Mouse (Mus musculus): Measurements from ENCODE around the gene Paf1. TPM values are rescaled to one million over a fixed set of nuclear protein-coding genes. Genes with fewer than 3 reads are reported as not detected.
A peak's percentile ranks its signal among the peaks of the same experiment; 100 is the strongest.

Paf1 gene
- polyA plus RNA-seq, 1 experiment from 2014 or later, result 89.0 TPM

DNA sequence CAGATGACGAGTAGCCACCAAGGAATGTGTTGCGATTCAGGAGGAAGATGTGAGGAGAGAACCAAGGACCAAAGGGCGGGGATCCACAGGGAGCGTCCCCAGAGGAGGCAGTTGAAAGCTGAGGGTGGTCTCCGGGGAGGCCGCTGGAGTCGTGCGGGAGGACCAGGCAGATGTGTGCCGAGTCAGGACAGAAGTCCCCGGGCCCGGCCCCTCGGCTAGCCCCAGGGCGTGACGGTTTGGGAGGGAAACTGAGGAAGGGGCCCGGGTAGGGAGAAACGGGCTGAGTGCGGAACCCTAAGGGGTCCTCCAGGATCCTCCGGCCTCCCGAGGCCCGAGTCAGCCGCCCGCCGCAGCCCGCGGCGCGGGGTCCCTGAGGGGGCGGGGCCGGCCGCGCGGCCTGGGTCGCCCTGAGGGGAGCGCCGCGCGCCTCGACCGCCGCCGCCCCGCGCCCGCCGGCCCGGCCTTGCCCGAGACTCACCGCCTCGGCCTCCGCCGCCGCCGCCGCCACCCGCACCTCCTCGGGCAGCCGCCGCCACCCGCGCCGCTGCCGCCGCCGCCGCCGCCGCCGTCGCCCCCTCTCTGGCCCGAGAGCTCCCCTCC lies 43.0 kb downstream of the Paf1 start:
- Histone ChIP-seq H3K4me1 (peaks cover 35% of the 10 kb centered on the region), H3K27ac (replicated peaks) (peak overlapping the region; percentile 90), H3K36me3 (replicated peaks) (peaks cover 30% of the 10 kb centered on the region), H3K27me3 (replicated peaks; ENCODE audit: low read depth, poor library complexity, severe bottlenecking) (no peaks in the 10 kb centered on the region), H3K9me3 (no peaks in the 10 kb centered on the region), H3K4me3 (peak overlapping the region; percentile 93)
- WGBS, result 8% methylated on average over 66 of the region's 70 CpGs
- DNase-seq (ENCODE audit: low spot score), result no peak

- H3K36me3 ChIP-seq (replicated peaks), result peaks cover 23% of the 10 kb centered on the region
- H3K9me3 ChIP-seq, result no peaks in the 10 kb centered on the region
- H3K4me3 ChIP-seq, result peak overlapping the region; percentile 93
- DNase-seq (ENCODE audit: low spot score), result peak; percentile 100
- no peaks in the 10 kb centered on the region for H3K27me3 ChIP-seq (replicated peaks; ENCODE audit: low read depth, poor library complexity, severe bottlenecking)
- peak overlapping the region; percentile 90 for H3K27ac ChIP-seq (replicated peaks)
- H3K4me1 ChIP-seq, result peaks cover 35% of the 10 kb centered on the region
- under 1% methylated on average over 62 of the region's 64 CpGs for WGBS
These were observed 43.6 kb downstream of the Paf1 start for GRCm38 (mm10) chr7:28436271-28436904.

DNA sequence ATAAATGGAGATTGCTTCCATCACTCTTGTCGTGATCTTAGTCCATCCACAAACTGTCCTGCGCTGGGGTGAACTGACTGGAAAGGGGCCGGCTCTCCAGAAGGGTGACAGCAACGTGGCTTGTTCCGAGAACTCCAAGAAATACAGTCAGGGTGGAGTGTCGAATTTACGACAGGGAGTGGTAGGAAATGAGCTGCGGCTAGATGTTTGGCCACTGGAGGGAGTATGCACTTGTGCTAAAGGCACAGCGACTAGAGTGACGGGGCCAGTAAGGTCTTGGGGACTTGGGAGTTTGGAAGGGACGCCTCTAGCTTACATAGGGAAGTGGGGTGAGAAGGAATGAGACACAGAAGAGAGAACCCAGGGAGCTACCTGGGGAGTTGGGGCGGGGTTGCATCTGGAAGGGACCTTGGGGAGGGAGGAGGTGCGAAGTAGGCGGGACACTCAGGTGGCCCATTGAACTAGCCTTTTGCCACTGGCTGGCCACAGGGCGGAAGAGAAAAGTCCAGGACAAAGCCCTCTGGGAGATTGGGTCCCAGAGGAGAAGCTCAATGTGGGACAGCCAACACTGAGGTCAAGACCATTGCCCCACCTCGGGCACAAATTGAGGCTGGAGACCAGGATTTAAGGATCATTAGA lies 44.3 kb downstream of the Paf1 start, which contains the start of gene Gmfg:
TSS of gene Gmfg (plus strand) at position 516 of the 639 bp plus-strand sequence.
- peak; percentile 81 for DNase-seq (ENCODE audit: low spot score)
- Histone ChIP-seq H3K4me3 (peak within 1 kb of the TSS; percentile 93), H3K4me1 (peaks cover 35% of the 10 kb centered on the region), H3K9me3 (no peaks in the 10 kb centered on the region), H3K27me3 (replicated peaks; ENCODE audit: low read depth, poor library complexity, severe bottlenecking) (no peaks in the 10 kb centered on the region), H3K36me3 (replicated peaks) (peaks cover 17% of the 10 kb centered on the region), H3K27ac (replicated peaks) (peak within 1 kb of the TSS; percentile 90)
- 3% methylated on average over 16 of the region's 16 CpGs for WGBS

GRCm38 (mm10) chr7:28437964-28438363 lies 45.2 kb downstream of the Paf1 start:
- Histone ChIP-seq H3K9me3 (no peaks in the 10 kb centered on the region), H3K4me3 (no peak overlapping the region)
- no peak for DNase-seq (ENCODE audit: low spot score)

DNA sequence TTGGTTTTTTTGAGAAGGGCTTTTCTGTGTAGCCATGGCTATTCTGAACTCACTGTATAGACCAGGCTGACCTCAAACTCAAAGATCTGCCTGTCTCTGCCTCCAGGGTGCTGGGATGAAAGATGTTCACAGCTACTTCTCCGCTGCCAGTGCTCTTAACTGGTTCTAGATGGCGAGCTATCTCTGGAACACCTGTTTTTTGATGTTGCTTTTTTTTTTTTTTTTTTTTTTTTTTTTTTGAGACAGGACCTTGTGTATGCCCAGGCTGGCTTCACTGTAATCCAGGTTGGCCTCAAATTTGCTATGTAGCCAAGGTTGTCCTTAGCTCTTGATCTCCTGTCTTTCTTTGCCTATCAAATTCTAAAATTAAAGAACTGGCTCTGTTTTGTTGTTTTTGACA lies 46.0 kb downstream of the Paf1 start:
- Histone ChIP-seq H3K36me3 (replicated peaks) (no peaks in the 10 kb centered on the region), H3K9me3 (no peaks in the 10 kb centered on the region)
- WGBS, result 89% methylated on average over 2 of the region's 2 CpGs

More at GRCm38 (mm10) chr7:28437964-28438363, 45.2 kb downstream of the Paf1 start:
- H3K4me1 ChIP-seq, result peaks cover 33% of the 10 kb centered on the region
- no peak overlapping the region for H3K27ac ChIP-seq (replicated peaks)
- H3K27me3 ChIP-seq (replicated peaks; ENCODE audit: low read depth, poor library complexity, severe bottlenecking), result no peaks in the 10 kb centered on the region
- H3K36me3 ChIP-seq (replicated peaks), result peaks cover 8% of the 10 kb centered on the region

GRCm38 (mm10) chr7:28440739-28441138 lies 48.0 kb downstream of the Paf1 start:
- DNase-seq (ENCODE audit: low spot score), result no peak
- 52% methylated on average over 2 of the region's 2 CpGs for WGBS
- no peak overlapping the region for H3K27ac ChIP-seq (replicated peaks)

More for the DNA sequence above, 46.0 kb downstream of the Paf1 start:
- no peak for DNase-seq (ENCODE audit: low spot score)
- H3K4me3 ChIP-seq, result no peak overlapping the region
- peaks cover 25% of the 10 kb centered on the region for H3K4me1 ChIP-seq
- no peak overlapping the region for H3K27ac ChIP-seq (replicated peaks)
- no peaks in the 10 kb centered on the region for H3K27me3 ChIP-seq (replicated peaks; ENCODE audit: low read depth, poor library complexity, severe bottlenecking)

DNA sequence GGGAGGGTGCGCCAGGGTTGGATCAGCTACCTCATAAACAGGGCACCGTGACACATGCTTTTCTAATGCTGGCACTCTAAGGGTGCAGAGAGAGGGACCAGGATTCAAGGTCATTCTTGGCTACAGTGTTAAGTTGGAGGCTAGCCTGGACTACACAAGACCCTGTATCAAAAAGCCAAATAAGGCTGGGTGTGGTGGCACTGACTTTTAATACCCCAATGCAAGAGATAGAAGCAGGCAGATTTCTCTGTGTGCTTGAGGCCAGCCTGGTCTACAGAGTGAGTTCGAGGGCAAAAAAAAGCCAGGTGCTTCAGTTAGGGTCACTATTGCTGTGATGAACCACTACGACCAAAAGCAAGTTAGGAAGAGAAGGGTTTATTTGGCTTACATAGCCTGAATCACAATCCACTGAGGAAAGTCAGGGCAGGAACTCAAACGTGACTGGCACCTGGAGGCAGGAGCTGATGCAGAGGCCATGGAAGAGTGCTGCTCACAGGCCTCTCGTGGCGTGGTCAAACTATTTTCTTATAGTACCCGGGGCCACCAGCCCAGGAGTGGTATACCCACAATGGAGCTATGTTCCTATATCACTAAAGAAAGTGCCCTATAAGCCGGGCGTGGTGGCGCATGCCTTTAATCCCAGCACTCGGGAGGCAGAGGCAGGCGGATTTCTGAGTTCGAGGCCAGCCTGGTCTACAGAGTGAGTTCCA lies 49.2 kb downstream of the Paf1 start:
- Histone ChIP-seq H3K27me3 (replicated peaks; ENCODE audit: low read depth, poor library complexity, severe bottlenecking) (peaks cover 17% of the 10 kb centered on the region), H3K9me3 (no peaks in the 10 kb centered on the region), H3K4me1 (peaks cover 6% of the 10 kb centered on the region; the same call in 1 of the 2 replicates), H3K4me3 (no peak overlapping the region), H3K27ac (replicated peaks) (no peak overlapping the region), H3K36me3 (replicated peaks) (no peaks in the 10 kb centered on the region)
- no peak for DNase-seq (ENCODE audit: low spot score)
- 87% methylated on average over 14 of the region's 14 CpGs for WGBS

More at GRCm38 (mm10) chr7:28440739-28441138, 48.0 kb downstream of the Paf1 start:
- Histone ChIP-seq H3K27me3 (replicated peaks; ENCODE audit: low read depth, poor library complexity, severe bottlenecking) (peaks cover 10% of the 10 kb centered on the region), H3K4me1 (peaks cover 8% of the 10 kb centered on the region; the same call in 1 of the 2 replicates), H3K36me3 (replicated peaks) (no peaks in the 10 kb centered on the region), H3K9me3 (no peaks in the 10 kb centered on the region), H3K4me3 (no peak overlapping the region)

DNA sequence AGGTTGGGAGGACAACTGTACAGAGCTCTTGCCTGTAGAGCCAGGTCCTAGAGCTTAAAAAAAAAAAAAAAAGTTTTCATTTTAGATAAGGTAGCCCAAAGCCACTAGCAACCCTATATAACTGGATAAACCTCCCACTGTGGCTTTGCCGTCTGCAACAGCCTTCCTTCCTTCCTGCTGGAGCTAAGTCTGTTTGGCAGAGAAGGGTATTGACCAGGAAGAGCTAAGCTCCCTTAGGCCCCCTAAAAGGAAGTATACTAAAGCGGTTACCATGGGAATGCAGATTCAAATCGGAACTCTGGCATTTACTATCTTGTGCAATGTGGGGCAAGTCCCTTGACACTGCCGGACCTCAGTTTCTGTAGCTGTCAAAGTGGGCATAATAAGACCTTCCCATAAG lies 49.9 kb downstream of the Paf1 start:
- H3K4me1 ChIP-seq, result peaks cover 8% of the 10 kb centered on the region
- no peaks in the 10 kb centered on the region for H3K36me3 ChIP-seq (replicated peaks)
- 55% methylated on average over 4 of the region's 4 CpGs for WGBS
- DNase-seq (ENCODE audit: low spot score), result no peak
- H3K9me3 ChIP-seq, result no peaks in the 10 kb centered on the region
- H3K27ac ChIP-seq (replicated peaks), result no peak overlapping the region
- H3K4me3 ChIP-seq, result no peak overlapping the region
- peaks cover 25% of the 10 kb centered on the region for H3K27me3 ChIP-seq (replicated peaks; ENCODE audit: low read depth, poor library complexity, severe bottlenecking)

GRCm38 (mm10) chr7:28444344-28444974 lies 51.7 kb downstream of the Paf1 start:
- no peak for DNase-seq (ENCODE audit: low spot score)
- H3K36me3 ChIP-seq (replicated peaks), result no peaks in the 10 kb centered on the region
- H3K27ac ChIP-seq (replicated peaks), result no peak overlapping the region
- WGBS, result 85% methylated on average over 13 of the region's 13 CpGs
- no peaks in the 10 kb centered on the region for H3K9me3 ChIP-seq
- peaks cover 8% of the 10 kb centered on the region for H3K4me1 ChIP-seq
- no peak overlapping the region for H3K4me3 ChIP-seq
- H3K27me3 ChIP-seq (replicated peaks; ENCODE audit: low read depth, poor library complexity, severe bottlenecking), result peaks cover 25% of the 10 kb centered on the region

DNA sequence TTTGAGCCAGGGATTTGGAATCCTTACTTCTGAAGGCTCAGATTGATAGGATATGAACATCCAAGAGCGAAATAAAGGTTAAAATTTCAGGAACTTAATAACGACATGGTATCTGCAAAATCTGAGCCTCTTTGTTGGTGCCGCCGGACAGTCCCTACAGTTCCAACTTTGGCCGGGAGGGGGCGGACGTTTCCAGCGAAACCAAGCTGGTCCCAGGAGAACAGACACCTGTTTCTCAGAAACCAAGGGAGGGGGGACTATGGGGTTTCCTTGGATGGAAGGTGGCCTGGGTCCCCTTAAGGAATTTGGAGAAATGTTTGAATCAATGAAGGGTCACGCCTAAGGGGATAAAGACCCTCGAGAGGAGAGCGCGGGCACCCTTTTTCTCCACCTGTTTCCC lies 53.7 kb downstream of the Paf1 start:
- Histone ChIP-seq H3K27ac (replicated peaks) (no peak overlapping the region), H3K9me3 (no peaks in the 10 kb centered on the region), H3K36me3 (replicated peaks) (no peaks in the 10 kb centered on the region), H3K4me1 (peaks cover 8% of the 10 kb centered on the region), H3K27me3 (replicated peaks; ENCODE audit: low read depth, poor library complexity, severe bottlenecking) (peaks cover 25% of the 10 kb centered on the region), H3K4me3 (0 out of 2 replicates have a peak overlapping the region, but pooled peaks have one; percentile 13)
- 5% methylated on average over 12 of the region's 12 CpGs for WGBS
- peak; percentile 85 for DNase-seq (ENCODE audit: low spot score)

DNA sequence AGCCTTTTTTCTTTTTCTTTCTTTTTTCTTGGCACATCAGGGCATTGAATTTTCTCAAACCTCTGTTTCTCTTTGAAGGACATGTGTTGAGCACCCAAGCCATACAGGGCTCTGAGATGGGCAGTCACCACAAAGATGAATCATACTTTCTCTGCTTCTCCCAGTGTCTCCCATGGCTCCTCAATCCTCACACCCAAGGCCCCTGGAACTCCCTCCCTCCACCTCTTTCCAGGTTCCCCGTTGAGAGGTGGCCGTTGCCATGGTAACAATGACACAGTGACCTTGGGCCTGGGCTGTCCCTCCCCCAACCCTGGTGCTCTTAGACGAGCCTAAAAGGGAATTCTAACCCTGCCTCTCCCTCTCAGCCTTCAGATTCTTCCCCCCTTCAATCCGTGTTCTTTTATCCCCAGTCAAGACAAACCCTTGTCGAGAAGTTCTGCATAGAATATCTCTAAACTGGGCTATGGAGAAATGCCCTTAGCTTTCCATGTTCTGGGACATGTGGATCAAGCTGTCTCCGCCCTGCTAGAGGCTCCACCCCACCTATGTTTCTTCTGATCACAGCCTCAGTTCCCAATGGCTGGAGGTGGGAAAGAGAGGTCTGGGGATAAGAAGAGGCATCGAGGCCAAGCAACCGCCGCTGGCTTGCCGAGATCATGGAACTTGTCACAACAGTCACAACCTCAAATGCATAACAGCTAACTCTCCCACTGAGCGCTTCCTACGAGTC lies 54.5 kb downstream of the Paf1 start:
- Histone ChIP-seq H3K4me1 (peaks cover 10% of the 10 kb centered on the region), H3K27me3 (replicated peaks; ENCODE audit: low read depth, poor library complexity, severe bottlenecking) (peaks cover 25% of the 10 kb centered on the region), H3K36me3 (replicated peaks) (no peaks in the 10 kb centered on the region), H3K9me3 (no peaks in the 10 kb centered on the region), H3K4me3 (no peak overlapping the region), H3K27ac (replicated peaks) (no peak overlapping the region)
- peak; percentile 35 for DNase-seq (ENCODE audit: low spot score)
- 14% methylated on average over 12 of the region's 12 CpGs for WGBS
